Mouse (Mus musculus) lung, postnatal 4 days (tissue): Measurements from ENCODE around the gene Babam2.
A peak's percentile ranks its signal among the peaks of the same experiment; 100 is the strongest.
"Not testable (repeated sequence)": the region's sequence is repeated elsewhere in the genome, so short reads cannot be mapped to it uniquely, and the experiment has no call there.

Experiments used
- DNase-seq, 2 experiments: peaks; one replicate each; pipeline ENCODE4 v3.0.0; 2021

Gene Babam2

GRCm38 (mm10) chr5:31839973-31840372, 142.5 kb downstream of the Babam2 start:
- no peak for DNase-seq

- DNase-seq: no peak
Measured at GRCm38 (mm10) chr5:31840406-31840805, 142.9 kb downstream of the Babam2 start.

- DNase-seq: no peak
Measured at GRCm38 (mm10) chr5:31844856-31845255, 147.4 kb downstream of the Babam2 start.

- DNase-seq: no peak
Measured at GRCm38 (mm10) chr5:31846971-31847370, 149.5 kb downstream of the Babam2 start.

- no peak for DNase-seq
Measured at GRCm38 (mm10) chr5:31848995-31849394, 151.5 kb downstream of the Babam2 start.

GRCm38 (mm10) chr5:31852786-31853185, 155.3 kb downstream of the Babam2 start:
- DNase-seq: no peak

- no peak for DNase-seq
Measured at GRCm38 (mm10) chr5:31853831-31854230, 156.3 kb downstream of the Babam2 start.

- not testable (repeated sequence) for DNase-seq
Measured at GRCm38 (mm10) chr5:31858877-31859276, 161.4 kb downstream of the Babam2 start.

- DNase-seq: no peak
Measured at GRCm38 (mm10) chr5:31860426-31860825, 162.9 kb downstream of the Babam2 start.

- no peak for DNase-seq
Measured at GRCm38 (mm10) chr5:31860831-31861624, 163.5 kb downstream of the Babam2 start.

GRCm38 (mm10) chr5:31862753-31863468, 165.4 kb downstream of the Babam2 start:
- no peak for DNase-seq

GRCm38 (mm10) chr5:31864095-31864494, 166.6 kb downstream of the Babam2 start:
- DNase-seq: no peak

GRCm38 (mm10) chr5:31866071-31866470, 168.6 kb downstream of the Babam2 start:
- DNase-seq: no peak

- DNase-seq: peak; percentile 61 to 62
Measured at GRCm38 (mm10) chr5:31870856-31871520, 173.5 kb downstream of the Babam2 start.

GRCm38 (mm10) chr5:31873328-31873727, 175.8 kb downstream of the Babam2 start:
- DNase-seq: no peak

GRCm38 (mm10) chr5:31874543-31874942, 177.1 kb downstream of the Babam2 start:
- no peak for DNase-seq

- DNase-seq: no peak
Measured at GRCm38 (mm10) chr5:31875443-31875842, 178.0 kb downstream of the Babam2 start.

GRCm38 (mm10) chr5:31876216-31876974, 178.9 kb downstream of the Babam2 start:
- no peak for DNase-seq

- no peak for DNase-seq
Measured at GRCm38 (mm10) chr5:31880457-31880856, 183.0 kb downstream of the Babam2 start.

GRCm38 (mm10) chr5:31882297-31882696, 184.8 kb downstream of the Babam2 start:
- no peak for DNase-seq

- DNase-seq: no peak
Measured at GRCm38 (mm10) chr5:31884962-31885361, 187.5 kb downstream of the Babam2 start.

- DNase-seq: peak; percentile 26 to 37
Measured at GRCm38 (mm10) chr5:31887590-31887989, 190.1 kb downstream of the Babam2 start.

- DNase-seq: peak; percentile 9 to 38
Measured at GRCm38 (mm10) chr5:31888341-31888740, 190.9 kb downstream of the Babam2 start.
